Mouse (Mus musculus) forebrain, embryonic 12.5 days (tissue): ENCODE measurements at regions not wholly inside any gene's neighbourhood (a gene's known extent, or its start where the extent isn't known, plus 50 kb on each side); places are given as distances from the start of the nearest gene placed in this dataset.

Experiments
- ATAC-seq: fragments of 200-750 bp; cut with Nextera tagmentation; 2 replicates; pipeline ENCODE4 v1.8.0; 2017; ENCODE audit warnings: moderate TSS enrichment; ENCODE audit not compliant: low FRiP score
- H3K27ac ChIP-seq: fragments of 300-500 bp; sonication (generic); 2 replicates; pipeline ENCODE4 v1.5.1; 2016; ENCODE audit warnings: mild to moderate bottlenecking
- H3K27me3 ChIP-seq: fragments of 300-500 bp; sonication (generic); 2 replicates; pipeline ENCODE4 v1.6.1; 2016; ENCODE audit warnings: mild to moderate bottlenecking
- H3K36me3 ChIP-seq: fragments of 300-500 bp; sonication (generic); replicated peaks from 2 replicates; pipeline ENCODE4 v1.6.1; 2016; ENCODE audit warnings: mild to moderate bottlenecking
- H3K4me1 ChIP-seq: fragments of 300-500 bp; sonication (generic); 2 replicates; pipeline ENCODE4 v1.6.1; 2016
- H3K4me2 ChIP-seq: fragments of 300-500 bp; sonication (generic); 2 replicates; pipeline ENCODE4 v1.6.1; 2016; ENCODE audit warnings: mild to moderate bottlenecking, moderate library complexity
- H3K4me3 ChIP-seq: fragments of 300-500 bp; sonication (generic); replicated peaks from 2 replicates; pipeline ENCODE4 v1.5.1; 2016; ENCODE audit warnings: mild to moderate bottlenecking
- H3K9ac ChIP-seq: fragments of 300-500 bp; sonication (generic); 2 replicates; pipeline ENCODE4 v1.6.1; 2016; ENCODE audit warnings: mild to moderate bottlenecking
- H3K9me3 ChIP-seq: fragments of 300-500 bp; sonication (generic); 2 replicates; pipeline ENCODE4 v1.6.1; 2016
- WGBS: fragments of 180-500 bp; shearing (Covaris S2); methylation state at CpG from one replicate; pipeline ENCODE4 v1.1.7; 2016; 5-methylcytosine and 5-hydroxymethylcytosine counted together

- no peak for ATAC-seq
- Histone ChIP-seq H3K36me3 (no peaks in the 10 kb centered on the region), H3K27ac (no peak overlapping the region), H3K27me3 (no peaks in the 10 kb centered on the region), H3K4me2 (no peak overlapping the region), H3K4me3 (no peak overlapping the region), H3K9me3 (no peaks in the 10 kb centered on the region), H3K4me1 (no peaks in the 10 kb centered on the region), H3K9ac (no peak overlapping the region)
- WGBS, result 84% methylated on average over 2 of the region's 2 CpGs
Observed at GRCm38 (mm10) chr3:141051685-141052084, 160.5 kb downstream of the Pdha2 start.

- Histone ChIP-seq H3K36me3 (no peaks in the 10 kb centered on the region), H3K4me2 (no peak overlapping the region), H3K9me3 (no peaks in the 10 kb centered on the region), H3K4me3 (no peak overlapping the region), H3K27me3 (no peaks in the 10 kb centered on the region), H3K4me1 (no peaks in the 10 kb centered on the region), H3K27ac (no peak overlapping the region), H3K9ac (no peak overlapping the region)
- 0 out of 2 replicates have a peak, but pooled peaks have one; percentile 17 for ATAC-seq
- 84% methylated on average over 1 of the region's 1 CpGs for WGBS
Observed at GRCm38 (mm10) chr3:141014262-141014547, 197.9 kb downstream of the Pdha2 start.

- H3K9ac ChIP-seq, result no peak overlapping the region
Observed at GRCm38 (mm10) chr3:141013521-141014261, 198.5 kb downstream of the Pdha2 start.

GRCm38 (mm10) chr3:141012976-141013375, 199.2 kb downstream of the Pdha2 start:
- Histone ChIP-seq H3K9me3 (no peaks in the 10 kb centered on the region), H3K9ac (no peak overlapping the region), H3K27me3 (no peaks in the 10 kb centered on the region), H3K4me1 (no peaks in the 10 kb centered on the region), H3K27ac (no peak overlapping the region), H3K36me3 (no peaks in the 10 kb centered on the region), H3K4me2 (no peak overlapping the region), H3K4me3 (no peak overlapping the region)
- WGBS, result 57% methylated on average over 1 of the region's 1 CpGs
- ATAC-seq, result no peak

More at GRCm38 (mm10) chr3:141013521-141014261, 198.5 kb downstream of the Pdha2 start:
- H3K36me3 ChIP-seq, result no peaks in the 10 kb centered on the region
- 79% methylated on average over 8 of the region's 8 CpGs for WGBS
- H3K27me3 ChIP-seq, result no peaks in the 10 kb centered on the region
- no peaks in the 10 kb centered on the region for H3K9me3 ChIP-seq
- no peaks in the 10 kb centered on the region for H3K4me1 ChIP-seq
- H3K4me2 ChIP-seq, result no peak overlapping the region
- no peak overlapping the region for H3K4me3 ChIP-seq
- peak; percentile 27; the same call in 1 of the 2 replicates for ATAC-seq
- no peak overlapping the region for H3K27ac ChIP-seq

DNA sequence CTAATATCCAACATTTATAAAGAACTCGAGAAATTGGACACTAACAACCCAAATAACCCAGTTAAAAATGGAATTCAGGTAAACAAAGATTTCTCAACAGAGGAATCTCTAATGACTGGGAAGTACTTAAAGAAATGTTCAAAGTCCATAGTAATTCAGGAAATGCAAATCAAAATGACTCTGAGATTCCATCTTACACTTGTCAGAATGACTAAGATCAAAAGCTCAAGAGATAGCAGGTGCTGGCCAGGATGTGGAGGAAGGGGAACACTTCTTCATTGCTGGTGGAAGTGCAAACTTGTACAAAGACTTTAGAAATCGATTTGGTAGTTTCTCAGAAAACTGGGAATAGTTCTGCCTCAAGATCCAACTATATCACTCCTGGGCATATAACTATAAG, 203.4 kb downstream of the Pdha2 start:
- H3K36me3 ChIP-seq, result no peaks in the 10 kb centered on the region
- no peak overlapping the region for H3K9ac ChIP-seq
- ATAC-seq, result no peak
- no peak overlapping the region for H3K27ac ChIP-seq
- no peaks in the 10 kb centered on the region for H3K4me1 ChIP-seq
- no peaks in the 10 kb centered on the region for H3K9me3 ChIP-seq
- WGBS, result 82% methylated on average over 2 of the region's 2 CpGs
- H3K4me3 ChIP-seq, result no peak overlapping the region
- H3K27me3 ChIP-seq, result no peaks in the 10 kb centered on the region
- H3K4me2 ChIP-seq, result no peak overlapping the region

- Histone ChIP-seq H3K4me3 (no peak overlapping the region), H3K9ac (no peak overlapping the region), H3K36me3 (no peaks in the 10 kb centered on the region), H3K27me3 (no peaks in the 10 kb centered on the region), H3K4me1 (no peaks in the 10 kb centered on the region), H3K27ac (no peak overlapping the region), H3K9me3 (no peaks in the 10 kb centered on the region), H3K4me2 (no peak overlapping the region)
- 68% methylated on average over 3 of the region's 3 CpGs for WGBS
- no peak for ATAC-seq
Observed at GRCm38 (mm10) chr3:141005885-141006284, 206.3 kb downstream of the Pdha2 start.

DNA sequence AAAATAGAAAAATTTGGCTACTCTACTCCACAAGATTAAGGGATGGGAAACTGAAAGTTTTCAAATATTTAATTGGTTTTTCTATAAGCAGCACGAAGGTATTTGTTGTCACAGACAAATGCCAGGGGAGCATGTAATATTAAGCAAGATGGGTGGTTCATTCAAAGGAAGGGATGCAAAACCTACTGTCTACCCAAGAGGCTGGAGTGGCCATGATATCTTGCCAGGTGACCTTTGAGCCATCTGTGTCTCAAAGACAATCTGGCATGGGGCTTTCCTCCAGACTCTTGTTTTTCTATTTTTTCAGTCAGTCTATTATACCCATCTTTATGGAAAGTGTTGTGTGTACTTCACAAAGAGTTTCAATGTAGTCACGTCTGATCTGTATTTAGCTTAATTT, 208.6 kb downstream of the Pdha2 start:
- H3K4me3 ChIP-seq, result no peak overlapping the region
- no peak overlapping the region for H3K4me2 ChIP-seq
- no peak overlapping the region for H3K27ac ChIP-seq
- 84% methylated on average over 2 of the region's 2 CpGs for WGBS
- no peaks in the 10 kb centered on the region for H3K36me3 ChIP-seq
- no peaks in the 10 kb centered on the region for H3K27me3 ChIP-seq
- ATAC-seq, result no peak
- H3K9me3 ChIP-seq, result no peaks in the 10 kb centered on the region
- no peaks in the 10 kb centered on the region for H3K4me1 ChIP-seq
- H3K9ac ChIP-seq, result no peak overlapping the region

DNA sequence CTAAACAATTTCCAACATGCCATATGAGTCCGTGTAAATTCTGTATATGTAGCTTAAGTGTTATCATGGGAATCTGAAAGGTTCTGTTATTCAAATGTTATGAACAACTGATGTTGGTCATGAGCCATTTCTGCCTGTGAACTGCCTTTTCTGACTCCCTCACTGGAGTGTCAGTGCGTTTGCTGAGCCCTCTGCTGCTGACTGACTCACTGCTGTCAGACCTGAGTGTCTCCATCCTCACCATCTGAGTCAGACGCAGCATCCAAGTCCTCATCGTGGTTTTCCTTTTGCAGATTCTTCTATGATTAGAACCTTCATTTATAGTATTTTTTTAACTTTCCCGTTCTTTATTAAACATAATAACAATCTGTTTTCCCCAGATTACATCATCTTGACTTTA, 223.9 kb downstream of the Pdha2 start:
- H3K27me3 ChIP-seq, result no peaks in the 10 kb centered on the region
- no peak overlapping the region for H3K4me2 ChIP-seq
- no peak overlapping the region for H3K4me3 ChIP-seq
- no peak overlapping the region for H3K9ac ChIP-seq
- no peaks in the 10 kb centered on the region for H3K4me1 ChIP-seq
- no peaks in the 10 kb centered on the region for H3K9me3 ChIP-seq
- 80% methylated on average over 5 of the region's 5 CpGs for WGBS
- H3K36me3 ChIP-seq, result no peaks in the 10 kb centered on the region
- no peak overlapping the region for H3K27ac ChIP-seq
- ATAC-seq, result no peak

- WGBS, result 46% methylated on average over 6 of the region's 6 CpGs
- ATAC-seq, result peak; percentile 57; the same call in 1 of the 2 replicates
- no peaks in the 10 kb centered on the region for H3K27me3 ChIP-seq
Observed at GRCm38 (mm10) chr3:140973519-140973918, 238.6 kb downstream of the Pdha2 start.

GRCm38 (mm10) chr3:140969892-140970880, 242.0 kb downstream of the Pdha2 start:
- no peak overlapping the region for H3K4me3 ChIP-seq
- H3K27me3 ChIP-seq, result no peaks in the 10 kb centered on the region
- H3K9ac ChIP-seq, result no peak overlapping the region
- H3K9me3 ChIP-seq, result no peaks in the 10 kb centered on the region
- H3K27ac ChIP-seq, result no peak overlapping the region
- no peaks in the 10 kb centered on the region for H3K36me3 ChIP-seq
- no peak for ATAC-seq
- H3K4me2 ChIP-seq, result no peak overlapping the region
- 86% methylated on average over 3 of the region's 3 CpGs for WGBS
- 0 out of 2 replicates have a peak, but pooled peaks cover 4% of the 10 kb centered on the region for H3K4me1 ChIP-seq

More at GRCm38 (mm10) chr3:140973519-140973918, 238.6 kb downstream of the Pdha2 start:
- no peaks in the 10 kb centered on the region for H3K9me3 ChIP-seq
- H3K36me3 ChIP-seq, result no peaks in the 10 kb centered on the region
- 0 out of 2 replicates have a peak, but pooled peaks cover 4% of the 10 kb centered on the region for H3K4me1 ChIP-seq
- no peak overlapping the region for H3K4me3 ChIP-seq
- no peak overlapping the region for H3K4me2 ChIP-seq
- H3K9ac ChIP-seq, result no peak overlapping the region
- no peak overlapping the region for H3K27ac ChIP-seq

GRCm38 (mm10) chr3:140968556-140968955, 243.6 kb downstream of the Pdha2 start:
- 82% methylated on average over 3 of the region's 3 CpGs for WGBS
- ATAC-seq, result no peak

GRCm38 (mm10) chr3:140957666-140958065, 254.5 kb downstream of the Pdha2 start:
- Histone ChIP-seq H3K27me3 (no peaks in the 10 kb centered on the region), H3K4me1 (peaks cover 3% of the 10 kb centered on the region), H3K27ac (no peak overlapping the region), H3K4me3 (no peak overlapping the region), H3K4me2 (no peak overlapping the region), H3K9me3 (no peaks in the 10 kb centered on the region), H3K9ac (no peak overlapping the region), H3K36me3 (no peaks in the 10 kb centered on the region)
- 16% methylated on average over 1 of the region's 1 CpGs for WGBS
- no peak for ATAC-seq

More at GRCm38 (mm10) chr3:140968556-140968955, 243.6 kb downstream of the Pdha2 start:
- Histone ChIP-seq H3K27me3 (no peaks in the 10 kb centered on the region), H3K4me2 (no peak overlapping the region), H3K9ac (no peak overlapping the region), H3K27ac (no peak overlapping the region), H3K9me3 (no peaks in the 10 kb centered on the region), H3K4me1 (0 out of 2 replicates have a peak, but pooled peaks cover 2% of the 10 kb centered on the region), H3K36me3 (no peaks in the 10 kb centered on the region), H3K4me3 (no peak overlapping the region)
